Mouse (Mus musculus): ENCODE measurements around the gene 9130008F23Rik.

9130008F23Rik gene

GRCm38 (mm10) chr17:40879924-40880691, at the start of gene 9130008F23Rik:
TSS of gene 9130008F23Rik (minus strand) at chr17:40880559.
- peak; percentile 4 to 5 for DNase-seq (ENCODE audit: low spot score in 2 of 2)

GRCm38 (mm10) chr17:40915499-40915898, 35.1 kb upstream of the 9130008F23Rik start:
- no peak for DNase-seq (ENCODE audit: low spot score in 2 of 2)

- DNase-seq (ENCODE audit: low spot score in 2 of 2): no peak
Measured at GRCm38 (mm10) chr17:40914250-40914649, 33.9 kb upstream of the 9130008F23Rik start, which contains the start of gene Glyatl3. TSS of gene Glyatl3 (minus strand) at chr17:40914350.

GRCm38 (mm10) chr17:40904721-40905154, 24.4 kb upstream of the 9130008F23Rik start:
- DNase-seq (ENCODE audit: low spot score in 2 of 2): no peak

GRCm38 (mm10) chr17:40904056-40904597, 23.8 kb upstream of the 9130008F23Rik start:
- DNase-seq (ENCODE audit: low spot score in 2 of 2): no peak

- no peak for DNase-seq (ENCODE audit: low spot score in 2 of 2)
Measured at GRCm38 (mm10) chr17:40903345-40903744, 23.0 kb upstream of the 9130008F23Rik start.

GRCm38 (mm10) chr17:40899783-40900363, 19.5 kb upstream of the 9130008F23Rik start:
- DNase-seq (ENCODE audit: low spot score in 2 of 2): no peak

- no peak for DNase-seq (ENCODE audit: low spot score in 2 of 2)
Measured at GRCm38 (mm10) chr17:40896863-40897262, 16.5 kb upstream of the 9130008F23Rik start.

- no peak for DNase-seq (ENCODE audit: low spot score in 2 of 2)
Measured at GRCm38 (mm10) chr17:40887849-40888536, 7.6 kb upstream of the 9130008F23Rik start.

GRCm38 (mm10) chr17:40885155-40885554, 4.8 kb upstream of the 9130008F23Rik start:
- no peak for DNase-seq (ENCODE audit: low spot score in 2 of 2)

- no peak for DNase-seq (ENCODE audit: low spot score in 2 of 2)
Measured at GRCm38 (mm10) chr17:40882172-40882571, 1.8 kb upstream of the 9130008F23Rik start.

GRCm38 (mm10) chr17:40879528-40879923, 833 bp downstream of the 9130008F23Rik start:
- DNase-seq (ENCODE audit: low spot score in 2 of 2): no peak

- no peak for DNase-seq (ENCODE audit: low spot score in 2 of 2)
Measured at GRCm38 (mm10) chr17:40877741-40878140, 2.6 kb downstream of the 9130008F23Rik start.

- no peak for DNase-seq (ENCODE audit: low spot score in 2 of 2)
Measured at GRCm38 (mm10) chr17:40875568-40875967, 4.8 kb downstream of the 9130008F23Rik start.

GRCm38 (mm10) chr17:40874701-40875100, 5.7 kb downstream of the 9130008F23Rik start:
- DNase-seq (ENCODE audit: low spot score in 2 of 2): no peak

GRCm38 (mm10) chr17:40873582-40874011, 6.8 kb downstream of the 9130008F23Rik start:
- DNase-seq (ENCODE audit: low spot score in 2 of 2): no peak

GRCm38 (mm10) chr17:40872626-40873025, 7.7 kb downstream of the 9130008F23Rik start:
- DNase-seq (ENCODE audit: low spot score in 2 of 2): no peak

- no peak for DNase-seq (ENCODE audit: low spot score in 2 of 2)
Measured at GRCm38 (mm10) chr17:40868952-40869747, 11.2 kb downstream of the 9130008F23Rik start.

- DNase-seq (ENCODE audit: low spot score in 2 of 2): no peak
Measured at GRCm38 (mm10) chr17:40855065-40855464, 25.3 kb downstream of the 9130008F23Rik start.

GRCm38 (mm10) chr17:40837308-40837707, 43.1 kb downstream of the 9130008F23Rik start:
- no peak for DNase-seq (ENCODE audit: low spot score in 2 of 2)

- no peak for DNase-seq (ENCODE audit: low spot score in 2 of 2)
Measured at GRCm38 (mm10) chr17:40831870-40832269, 48.5 kb downstream of the 9130008F23Rik start.

Data from frontal cortex, postnatal 36 days (tissue).